Mouse (Mus musculus) frontal cortex, postnatal 25 days (tissue): ENCODE measurements at regions not wholly inside any gene's neighbourhood (a gene's known extent, or its start where the extent isn't known, plus 50 kb on each side); places are given as distances from the start of the nearest gene placed in this dataset.

Source experiments
- DNase-seq, 2 experiments: peaks; one replicate each; pipeline ENCODE4 v3.0.0; 2022; ENCODE audit warnings: low spot score in 2 of 2

- no peak for DNase-seq
Measured at GRCm38 (mm10) chr8:6582732-6583131, 1477.6 kb upstream of the Slc10a2 start.

GRCm38 (mm10) chr8:6577868-6578634 is 1472.9 kb upstream of the Slc10a2 start:
- no peak for DNase-seq

GRCm38 (mm10) chr8:6575241-6575640 is 1470.1 kb upstream of the Slc10a2 start:
- no peak for DNase-seq

GRCm38 (mm10) chr8:6573492-6573891 is 1468.3 kb upstream of the Slc10a2 start:
- no peak for DNase-seq

GRCm38 (mm10) chr8:6572066-6572665 is 1467.0 kb upstream of the Slc10a2 start:
- DNase-seq, result peak; percentile 93

- DNase-seq, result no peak
Measured at GRCm38 (mm10) chr8:6550965-6551364, 1445.8 kb upstream of the Slc10a2 start.

GRCm38 (mm10) chr8:6527171-6527570 is 1422.0 kb upstream of the Slc10a2 start:
- no peak for DNase-seq

GRCm38 (mm10) chr8:6515882-6516682 is 1410.9 kb upstream of the Slc10a2 start:
- no peak for DNase-seq

GRCm38 (mm10) chr8:6492453-6492852 is 1387.3 kb upstream of the Slc10a2 start:
- no peak for DNase-seq

GRCm38 (mm10) chr8:6481966-6482365 is 1376.8 kb upstream of the Slc10a2 start:
- DNase-seq, result no peak

GRCm38 (mm10) chr8:6471089-6471488 is 1365.9 kb upstream of the Slc10a2 start:
- DNase-seq, result no peak

- no peak for DNase-seq
Measured at GRCm38 (mm10) chr8:6456553-6457180, 1351.5 kb upstream of the Slc10a2 start.

- DNase-seq, result no peak
Measured at GRCm38 (mm10) chr8:6448301-6448700, 1343.2 kb upstream of the Slc10a2 start.

- DNase-seq, result no peak
Measured at GRCm38 (mm10) chr8:6439069-6439468, 1333.9 kb upstream of the Slc10a2 start.
